Comparison of ENCODE assay signal across 16 mouse cellular contexts in genomic region chr3:36229941-36230340, GRCm38 (mm10). TPM values are rescaled to one million over a fixed set of nuclear protein-coding genes. Genes with fewer than 3 reads are reported as not detected.
DNase-seq lines count a peak whose midpoint lies in the region.
"Had no signal": no experiment of that assay in that cellular context is flagged by ENCODE, and none has a peak within 500 bp of the region (broad histone marks: within the 10 kb centered on the region; RNA-seq: fewer than 3 reads in every experiment).

No protein-coding gene starts in this region.

- DNase-seq in adrenal gland, adult (ENCODE audit: inconsistent age in 2 of 2, low spot score in 1 of 2), result peak; percentile 19 to 62
- DNase-seq in adrenal gland, adult 8-10 months, result no peak
- DNase-seq in adrenal gland, postnatal 10 days, result peak; percentile 20
- DNase-seq in adrenal gland, postnatal 25 days, result no peak
- DNase-seq in 3T3-L1 (ENCODE audit: low read depth, low spot score), result peak; percentile 75
- DNase-seq in adrenal gland, postnatal 36 days, result peak; percentile 16 to 25
- no peak for DNase-seq in left cerebral cortex, adult 18-20 months (ENCODE audit: low spot score in 2 of 2)
- no peak for DNase-seq in thymus, postnatal 14 days
- DNase-seq: cerebellum, adult 11-12 months; cerebellum, adult 2 months; cerebellum, adult 9-10 months; cerebellum, postnatal 10 days; cerebellum, postnatal 25 days; forebrain, postnatal 0 days had no signal

RNA-seq across cellular contexts. Expression of gene Qrfpr, which starts 7.8 kb away (rescaled TPM):
- not detected for total RNA-seq in adrenal gland, adult 8-10 months (2022)
- not detected for total RNA-seq in adrenal gland, postnatal 10 days (2021)
- total RNA-seq in adrenal gland, postnatal 25 days (2021), result not detected in 2 replicates
- total RNA-seq in adrenal gland, postnatal 36 days (2021), result not detected
- 1 to 10 TPM; 4.7 to 5.5 TPM for total RNA-seq in left cerebral cortex, adult 18-20 months (2021)
- total RNA-seq: CH12.LX; gastrocnemius, adult 18-20 months had no signal

Comparison
In these comparisons a context has a peak if more than half of its experiments do, and no peak if none do; other contexts are left out.
1. DNase-seq: peak in adrenal gland, adult (2 of 2), adrenal gland, postnatal 10 days (single experiment), 3T3-L1 (single experiment) and adrenal gland, postnatal 36 days (2 of 2); none in adrenal gland, adult 8-10 months (single experiment), adrenal gland, postnatal 25 days (single experiment), left cerebral cortex, adult 18-20 months (0 of 2) and thymus, postnatal 14 days (single experiment).